Mouse (Mus musculus) stomach, postnatal 0 days (tissue): ENCODE measurements around the gene Ppp1r3f. TPM values are rescaled to one million over a fixed set of nuclear protein-coding genes. Genes with fewer than 3 reads are reported as not detected.
A peak's percentile ranks its signal among the peaks of the same experiment; 100 is the strongest.

ENCODE experiments used
- ATAC-seq: fragments of 200-750 bp; cut with Nextera tagmentation; 2 replicates; pipeline ENCODE4 v1.8.0; 2017; ENCODE audit not compliant: low FRiP score, low TSS enrichment
- DNase-seq: peaks from one replicate; pipeline ENCODE4 v3.0.0-alpha.2; 2016; ENCODE audit warnings: low spot score
- H3K27ac ChIP-seq: fragments of 300-500 bp; sonication (generic); replicated peaks from 2 replicates; pipeline ENCODE4 v1.5.1; 2014; ENCODE audit warnings: mild to moderate bottlenecking, control low read depth
- H3K27me3 ChIP-seq: fragments of 300-500 bp; sonication (generic); 2 replicates; pipeline ENCODE4 v1.6.1; 2014; ENCODE audit warnings: low read length; ENCODE audit not compliant: control insufficient read depth, insufficient read depth
- H3K36me3 ChIP-seq: fragments of 300-500 bp; sonication (generic); 2 replicates; pipeline ENCODE4 v1.6.1; 2014; ENCODE audit warnings: low read length, mixed read lengths; ENCODE audit not compliant: control insufficient read depth, insufficient read depth
- H3K4me1 ChIP-seq: fragments of 300-500 bp; sonication (generic); replicated peaks from 2 replicates; pipeline ENCODE4 v1.6.1; 2014; ENCODE audit warnings: antibody characterized with exemption; ENCODE audit not compliant: control insufficient read depth, insufficient read depth
- H3K4me2 ChIP-seq: fragments of 300-500 bp; sonication (generic); replicated peaks from 2 replicates; pipeline ENCODE4 v1.6.1; 2014; ENCODE audit warnings: low read depth, mild to moderate bottlenecking, control low read depth, moderate library complexity
- H3K4me3 ChIP-seq: fragments of 300-500 bp; sonication (generic); 2 replicates; pipeline ENCODE4 v1.5.1; 2014; ENCODE audit warnings: low read depth, low read length, control low read depth
- H3K9ac ChIP-seq: fragments of 300-500 bp; sonication (generic); 2 replicates; pipeline ENCODE4 v1.6.1; 2014; ENCODE audit warnings: mild to moderate bottlenecking, low read length, control low read depth, mixed read lengths
- H3K9me3 ChIP-seq: fragments of 300-500 bp; sonication (generic); 2 replicates; pipeline ENCODE4 v1.6.1; 2016; ENCODE audit warnings: low read length; ENCODE audit not compliant: control insufficient read depth
- CTCF ChIP-seq: IDR thresholded peaks from 2 replicates; pipeline ENCODE4 v1.5.1; 2016; ENCODE audit warnings: antibody characterized with exemption, low read depth, mild to moderate bottlenecking, moderate library complexity
- EP300 ChIP-seq: optimal IDR thresholded peaks from 2 replicates; pipeline ENCODE3; 2016; ENCODE audit warnings: antibody characterized with exemption
- WGBS: fragments of 180-500 bp; shearing (Covaris S2); extraction: QIAGEN DNeasy Blood & Tissue Kit; methylation state at CpG from one replicate; pipeline ENCODE4 v1.1.7; 2014; 5-methylcytosine and 5-hydroxymethylcytosine counted together
- polyA plus RNA-seq: library from polyadenylated mRNA; unstranded; fragments of >200 nt; fragmentation: Nextera tagmentation; extraction: Ambion mirVana; gene quantifications from 2 replicates; pipeline ENCODE4 v1.2.1, GENCODE M21; 2015

Gene Ppp1r3f
- polyA plus RNA-seq, 1 experiment from 2014 or later = 0.79 TPM

- ATAC-seq = no peak
- TF ChIP-seq EP300 (no peak), CTCF (no peak)
- no peak overlapping the region for H3K4me2 ChIP-seq
- no peak overlapping the region for H3K9ac ChIP-seq
- no peak overlapping the region for H3K27ac ChIP-seq
- no peaks in the 10 kb centered on the region for H3K36me3 ChIP-seq
- no peaks in the 10 kb centered on the region for H3K9me3 ChIP-seq
- H3K4me1 ChIP-seq = no peaks in the 10 kb centered on the region
- DNase-seq = no peak
- H3K4me3 ChIP-seq = no peak overlapping the region
- WGBS = 31% methylated on average over 8 of the region's 8 CpGs
- no peaks in the 10 kb centered on the region for H3K27me3 ChIP-seq
These were observed 31.5 kb upstream of the Ppp1r3f start for GRCm38 (mm10) chrX:7605575-7605941.

GRCm38 (mm10) chrX:7604879-7605574 is 30.9 kb upstream of the Ppp1r3f start, which contains the start of gene Ccdc22:
TSS of gene Ccdc22 (minus strand) at chrX:7605517.
- Histone ChIP-seq H3K9ac (peak within 1 kb of the TSS; percentile 45), H3K9me3 (no peaks in the 10 kb centered on the region), H3K36me3 (no peaks in the 10 kb centered on the region), H3K27ac (no peak within 1 kb of the TSS), H3K4me3 (peak within 1 kb of the TSS; percentile 44), H3K4me2 (peak within 1 kb of the TSS; percentile 52), H3K4me1 (no peaks in the 10 kb centered on the region), H3K27me3 (no peaks in the 10 kb centered on the region)
- 18% methylated on average over 28 of the region's 28 CpGs for WGBS
- ATAC-seq (peak; percentile 95), DNase-seq (peak; percentile 84)
- TF ChIP-seq EP300 = no peak
- no peak for TF ChIP-seq CTCF

GRCm38 (mm10) chrX:7604004-7604403 is 29.9 kb upstream of the Ppp1r3f start:
- DNase-seq = no peak
- Histone ChIP-seq H3K4me2 (no peak overlapping the region), H3K9ac (no peak overlapping the region), H3K4me3 (no peak overlapping the region), H3K27me3 (no peaks in the 10 kb centered on the region), H3K36me3 (no peaks in the 10 kb centered on the region), H3K4me1 (no peaks in the 10 kb centered on the region), H3K9me3 (no peaks in the 10 kb centered on the region), H3K27ac (no peak overlapping the region)
- ATAC-seq = no peak
- TF ChIP-seq CTCF = no peak
- TF ChIP-seq EP300 = no peak
- WGBS = 78% methylated on average over 7 of the region's 7 CpGs

- H3K4me2 ChIP-seq = no peak overlapping the region
- H3K9ac ChIP-seq = no peak overlapping the region
- 81% methylated on average over 9 of the region's 9 CpGs for WGBS
- H3K27me3 ChIP-seq = no peaks in the 10 kb centered on the region
- no peaks in the 10 kb centered on the region for H3K36me3 ChIP-seq
- TF ChIP-seq CTCF (no peak), EP300 (no peak)
- no peaks in the 10 kb centered on the region for H3K9me3 ChIP-seq
- H3K4me3 ChIP-seq = no peak overlapping the region
- H3K4me1 ChIP-seq = no peaks in the 10 kb centered on the region
- ATAC-seq = no peak
- DNase-seq = no peak
- no peak overlapping the region for H3K27ac ChIP-seq
These were observed 21.3 kb upstream of the Ppp1r3f start for GRCm38 (mm10) chrX:7595371-7595770.

- H3K36me3 ChIP-seq = no peaks in the 10 kb centered on the region
- no peak overlapping the region for H3K27ac ChIP-seq
- no peaks in the 10 kb centered on the region for H3K9me3 ChIP-seq
- H3K9ac ChIP-seq = no peak overlapping the region
- H3K4me3 ChIP-seq = no peak overlapping the region
- no peaks in the 10 kb centered on the region for H3K4me1 ChIP-seq
- H3K27me3 ChIP-seq = no peaks in the 10 kb centered on the region
- no peak overlapping the region for H3K4me2 ChIP-seq
- no peak for ATAC-seq
- WGBS = 93% methylated on average over 4 of the region's 5 CpGs
- no peak for DNase-seq
- TF ChIP-seq EP300 (no peak), CTCF (no peak)
These were observed 12.3 kb upstream of the Ppp1r3f start for GRCm38 (mm10) chrX:7586356-7586755.

- no peak overlapping the region for H3K4me3 ChIP-seq
- 92% methylated on average over 11 of the region's 11 CpGs for WGBS
- H3K4me1 ChIP-seq = no peaks in the 10 kb centered on the region
- no peak overlapping the region for H3K9ac ChIP-seq
- no peaks in the 10 kb centered on the region for H3K9me3 ChIP-seq
- TF ChIP-seq EP300 (no peak), CTCF (no peak)
- ATAC-seq (no peak), DNase-seq (no peak)
- no peaks in the 10 kb centered on the region for H3K27me3 ChIP-seq
- no peak overlapping the region for H3K27ac ChIP-seq
- H3K36me3 ChIP-seq = no peaks in the 10 kb centered on the region
- H3K4me2 ChIP-seq = no peak overlapping the region
These were observed 9.8 kb upstream of the Ppp1r3f start for GRCm38 (mm10) chrX:7583881-7584280.
